Mouse (Mus musculus) ES-Bruce4 (cell line): ENCODE measurements at regions not wholly inside any gene's neighbourhood (a gene's known extent, or its start where the extent isn't known, plus 50 kb on each side); places are given as distances from the start of the nearest gene placed in this dataset.

ENCODE experiments used
- CTCF ChIP-seq: IDR thresholded peaks from one replicate; pipeline ENCODE4 v1.8.1; 2011; ENCODE audit warnings: low read depth, low read length
- EP300 ChIP-seq: IDR thresholded peaks from 2 replicates; pipeline ENCODE4 v1.6.1; 2011; ENCODE audit warnings: low read depth, low read length; ENCODE audit not compliant: insufficient read depth
- POLR2A ChIP-seq: IDR thresholded peaks from one replicate; pipeline ENCODE4 v1.8.1; 2011; ENCODE audit warnings: low read length; ENCODE audit not compliant: insufficient read depth

- TF ChIP-seq POLR2A = no peak
- TF ChIP-seq CTCF = peak; percentile 5
- TF ChIP-seq EP300 = peak; percentile 49; the same call in 1 of the 2 replicates
Observed at GRCm38 (mm10) chr10:83819266-83819949, 96.7 kb downstream of the 1500009L16Rik start.
